Mouse (Mus musculus) right cerebral cortex, postnatal 14 days (tissue): ENCODE results near the gene Ifngr1.
A peak's percentile ranks its signal among the peaks of the same experiment; 100 is the strongest.

Source experiments
- DNase-seq: peaks from one replicate; pipeline ENCODE4 v3.0.0; 2022

Gene Ifngr1

DNA sequence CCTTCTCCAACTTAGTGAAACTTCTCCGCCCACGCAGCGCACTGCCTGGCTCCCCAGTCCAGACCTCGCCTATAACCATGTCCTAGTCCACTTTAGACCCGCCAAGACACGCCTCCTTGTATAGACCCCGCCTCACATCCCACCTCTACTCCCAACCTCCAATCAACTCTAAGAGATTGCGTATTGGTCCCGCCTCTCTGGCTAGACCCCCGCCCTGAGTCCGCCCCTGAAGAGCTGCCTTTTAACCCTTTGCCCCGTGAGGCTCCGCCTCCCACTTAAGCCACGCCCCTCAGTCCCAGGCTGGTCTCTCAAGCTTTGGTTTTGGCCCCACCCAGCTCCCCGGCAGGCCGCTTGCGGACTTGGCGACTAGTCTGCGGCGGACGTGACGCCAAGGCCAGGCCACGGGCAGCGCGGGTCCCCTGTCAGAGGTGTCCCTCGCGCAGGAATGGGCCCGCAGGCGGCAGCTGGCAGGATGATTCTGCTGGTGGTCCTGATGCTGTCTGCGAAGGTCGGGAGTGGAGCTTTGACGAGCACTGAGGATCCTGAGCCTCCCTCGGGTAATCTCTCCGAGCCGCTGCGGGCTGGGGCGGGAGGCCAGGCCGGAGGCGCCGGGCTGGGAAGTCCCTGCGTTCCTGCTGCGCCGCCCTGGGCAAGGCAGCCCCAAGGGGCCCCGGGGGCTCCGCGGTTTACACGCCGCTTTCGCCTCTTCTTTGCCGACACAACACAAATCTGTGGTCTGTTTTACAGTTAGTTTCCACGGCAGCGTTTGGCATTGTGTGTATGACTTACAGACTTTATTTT, at the start of gene Ifngr1:
Gene Ifngr1, plus strand, starts transcription at position 309 of the 801 bp plus-strand sequence.
- peak; percentile 90 for DNase-seq

DNA sequence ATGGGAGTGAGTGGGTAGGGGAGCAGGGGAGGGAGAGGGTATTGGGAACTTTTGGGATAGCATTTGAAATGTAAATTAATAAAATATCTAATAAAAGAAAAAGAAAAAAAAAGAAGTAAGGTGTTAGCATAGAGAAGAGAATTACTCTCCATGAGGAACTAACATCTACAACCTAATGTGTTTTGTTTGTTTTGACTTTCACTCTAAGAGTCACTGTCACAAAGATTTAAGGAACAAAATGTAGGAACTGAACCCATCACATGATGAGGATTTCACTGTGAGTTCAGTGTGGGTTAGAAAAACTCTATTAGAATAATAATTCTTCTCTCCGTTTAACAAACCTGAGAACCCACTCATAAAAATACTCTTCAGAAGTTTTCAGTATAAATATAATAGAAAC, 44.9 kb upstream of the Ifngr1 start:
- DNase-seq = no peak

DNA sequence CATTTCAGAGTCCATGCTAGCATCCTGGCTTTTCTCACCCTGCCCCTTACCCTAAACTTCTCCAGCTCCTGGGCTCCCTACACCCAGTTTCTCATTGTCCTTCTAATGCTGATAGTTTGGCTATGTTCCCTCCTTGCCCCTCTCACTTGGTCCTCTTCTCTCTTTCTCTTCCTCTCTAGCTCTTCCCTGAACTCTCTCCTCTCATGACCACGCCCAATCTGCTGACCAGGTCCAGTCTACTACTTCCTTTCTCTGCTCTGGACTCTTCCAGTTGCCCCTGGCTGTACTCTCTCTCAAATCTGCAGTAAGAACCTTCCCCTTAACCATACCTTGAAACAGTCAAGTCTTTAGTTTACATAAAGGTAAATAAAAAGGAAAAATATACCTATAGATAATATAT, 43.7 kb upstream of the Ifngr1 start:
- DNase-seq = no peak

DNA sequence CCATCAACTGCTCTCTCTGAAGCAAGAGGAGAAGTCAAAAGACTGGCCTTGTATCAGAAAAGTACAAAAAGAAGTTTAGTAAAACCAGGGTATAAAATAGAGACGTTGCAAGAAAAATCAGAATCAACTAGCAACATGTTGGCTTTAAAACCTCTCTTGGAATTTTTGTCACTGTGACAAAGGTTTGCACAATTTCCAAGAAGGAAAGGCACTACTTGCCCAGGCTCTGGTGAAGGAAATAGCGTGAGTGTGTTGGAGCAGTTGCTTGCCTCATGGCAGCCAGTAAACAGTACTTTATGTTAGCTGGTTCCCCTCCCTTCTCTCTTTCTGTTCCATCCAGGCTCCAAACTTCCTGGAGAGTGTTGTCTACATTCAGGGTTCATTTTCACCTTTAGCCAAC, 43.3 kb upstream of the Ifngr1 start:
- DNase-seq = no peak

DNA sequence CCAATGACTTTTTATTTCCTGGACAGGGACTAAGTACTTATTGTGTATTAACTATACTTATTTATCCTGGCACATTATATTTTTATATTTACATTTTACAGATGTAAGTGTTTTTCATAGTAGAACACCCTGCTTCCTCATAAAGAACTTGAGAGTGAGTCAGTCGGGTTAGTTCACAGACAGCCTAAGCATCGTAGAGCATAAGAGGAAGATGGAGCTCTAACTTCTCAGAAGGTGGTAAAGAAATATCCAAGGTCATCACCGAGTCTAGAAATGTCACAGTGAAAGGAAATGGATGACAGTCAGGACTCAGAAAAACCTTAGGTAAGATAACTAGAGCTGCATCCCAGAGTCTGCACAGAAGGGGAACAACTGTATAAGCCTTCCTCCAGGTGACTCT, 40.2 kb upstream of the Ifngr1 start:
- no peak for DNase-seq

DNA sequence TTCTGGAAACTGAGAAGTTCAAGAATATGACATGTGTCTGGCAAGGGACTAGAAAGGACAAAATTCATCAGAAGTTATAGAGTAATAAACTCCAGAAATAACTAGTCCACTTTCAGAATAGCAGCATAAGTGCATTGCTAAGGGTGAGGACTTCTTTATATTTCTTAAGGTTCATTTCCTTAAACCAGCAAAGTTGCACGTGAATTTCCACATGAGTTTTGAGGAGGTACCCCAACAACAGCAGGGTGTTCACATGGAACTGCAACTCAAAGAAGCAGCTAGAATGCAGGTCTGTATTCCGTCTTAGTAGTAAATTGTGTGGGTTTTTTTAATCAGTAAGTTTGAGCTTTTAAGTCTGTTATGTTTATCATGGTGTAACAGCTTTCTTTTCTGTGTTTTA, 37.9 kb upstream of the Ifngr1 start:
- no peak for DNase-seq

DNA sequence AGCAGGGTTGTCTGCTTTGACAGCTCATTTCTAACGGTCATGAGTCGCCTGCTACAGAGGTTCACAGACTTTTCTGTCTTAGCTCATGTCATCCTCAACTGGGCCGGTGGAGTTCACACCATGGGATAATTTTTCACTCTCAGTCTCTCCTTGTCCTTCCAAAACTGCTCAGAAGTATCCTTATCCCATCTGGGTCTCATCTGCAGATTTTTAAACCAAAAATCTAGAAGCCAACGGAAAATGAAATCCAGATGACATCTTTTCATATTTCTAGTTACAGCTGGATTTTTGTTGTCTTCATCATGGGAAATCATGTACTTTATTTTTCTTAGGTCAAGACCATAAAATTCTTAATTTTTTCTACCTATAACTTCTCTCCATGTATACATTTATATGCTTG, 34.1 kb upstream of the Ifngr1 start:
- no peak for DNase-seq

DNA sequence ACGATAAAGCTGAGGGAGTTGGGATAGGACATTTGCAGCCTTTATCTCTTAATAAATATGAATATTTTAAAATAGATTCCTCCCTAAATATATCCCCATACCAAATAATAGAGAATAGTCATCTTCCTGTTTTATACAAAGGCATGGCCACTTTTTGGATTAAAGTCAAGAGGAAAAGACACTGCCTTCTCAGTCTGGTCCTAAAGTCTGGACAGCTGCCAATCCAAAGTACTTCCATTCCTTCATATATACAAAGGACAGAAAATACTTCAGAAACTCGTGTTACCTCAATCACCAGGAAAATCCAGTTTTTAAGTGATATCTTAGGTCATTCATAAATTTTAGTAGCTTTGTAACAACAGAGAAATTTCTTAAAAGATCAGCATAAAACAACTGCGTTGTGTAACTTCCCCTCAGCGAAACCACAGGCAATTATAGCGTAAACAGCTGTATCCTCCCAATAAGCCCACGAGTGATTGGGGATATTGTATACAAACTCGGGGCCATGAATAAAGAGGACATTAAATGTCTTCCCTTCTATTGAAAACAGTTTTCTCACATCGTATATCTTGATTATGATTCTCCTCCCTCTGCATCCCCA, 32.1 kb upstream of the Ifngr1 start:
- DNase-seq = no peak

DNA sequence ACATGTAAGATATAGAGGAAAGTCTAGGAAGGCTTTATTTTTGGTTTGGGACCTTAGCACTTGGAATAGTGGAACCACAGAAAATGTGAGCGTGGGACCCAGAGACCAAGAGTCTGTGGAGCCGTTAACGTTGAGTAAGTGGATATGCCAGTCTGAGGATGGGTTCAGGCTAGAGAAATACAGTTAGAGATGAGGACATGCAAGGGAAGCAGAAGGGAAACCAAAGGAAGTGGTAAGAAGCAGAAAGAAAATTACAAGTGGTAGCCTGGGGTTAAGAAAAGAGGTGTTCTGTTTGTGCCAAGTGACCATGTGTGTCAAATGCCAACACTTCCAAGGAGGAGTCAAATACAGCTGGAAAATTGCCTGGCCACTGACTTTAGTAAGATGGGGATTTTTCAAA, 29.2 kb upstream of the Ifngr1 start:
- DNase-seq = no peak

DNA sequence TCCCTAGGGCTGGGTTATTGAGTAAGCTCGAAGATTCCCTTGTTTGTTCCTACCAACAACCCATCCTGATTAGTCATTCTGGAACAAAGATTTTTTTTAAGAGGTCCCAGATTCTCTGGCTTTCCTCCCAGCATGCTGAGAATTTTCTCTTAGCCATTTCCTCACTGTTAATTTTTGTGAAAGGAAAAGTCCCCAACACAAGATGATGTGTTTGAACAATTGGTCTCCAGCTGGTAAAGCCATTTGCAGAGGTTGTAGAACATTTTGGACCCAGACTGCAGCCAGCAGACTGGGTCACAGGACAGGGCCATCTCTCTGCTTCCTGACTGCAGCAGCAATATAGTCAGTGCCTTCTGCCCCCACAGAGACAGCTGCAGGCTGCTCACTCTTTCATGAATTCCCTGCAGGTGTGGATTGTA, 28.3 kb upstream of the Ifngr1 start:
- no peak for DNase-seq

DNA sequence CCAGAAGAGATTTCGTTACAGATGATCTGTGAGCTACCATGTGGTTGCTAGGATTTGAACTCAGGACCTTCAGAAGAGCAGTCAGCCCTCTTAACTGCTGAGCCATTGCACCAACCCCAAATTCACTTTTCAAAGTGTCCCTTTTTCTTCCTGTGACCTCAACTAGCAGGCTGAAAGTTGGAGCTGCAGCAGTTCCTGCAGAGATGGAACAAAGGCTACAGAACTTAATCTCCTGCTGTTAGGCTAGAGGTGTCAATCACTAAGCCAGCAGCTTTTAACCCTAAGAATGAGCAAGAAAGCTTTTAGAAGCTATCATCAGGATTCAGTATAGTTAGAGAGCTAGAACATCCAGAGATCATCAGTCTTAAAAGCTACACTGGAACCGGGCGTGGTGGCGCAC, 24.3 kb upstream of the Ifngr1 start:
- no peak for DNase-seq

DNA sequence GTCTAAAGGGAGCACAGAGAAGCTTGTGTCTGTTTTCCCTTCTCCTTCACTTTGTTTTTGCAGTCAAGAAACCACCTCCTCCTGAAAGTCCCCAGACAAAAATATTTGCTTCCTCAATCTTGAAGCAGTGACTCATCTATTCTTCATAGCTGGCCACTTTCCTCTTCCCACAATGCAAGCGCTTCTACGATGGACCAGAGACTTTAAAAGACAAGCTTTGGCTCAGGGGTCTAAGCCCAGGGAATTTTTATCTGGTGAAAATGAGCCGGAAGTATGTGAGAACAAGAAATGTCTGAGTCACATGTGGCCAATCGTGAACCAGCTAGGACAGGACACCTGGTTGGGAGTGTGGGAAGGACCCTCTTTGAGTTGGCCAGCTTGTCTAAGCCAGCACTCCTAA, 21.5 kb upstream of the Ifngr1 start:
- DNase-seq = no peak

DNA sequence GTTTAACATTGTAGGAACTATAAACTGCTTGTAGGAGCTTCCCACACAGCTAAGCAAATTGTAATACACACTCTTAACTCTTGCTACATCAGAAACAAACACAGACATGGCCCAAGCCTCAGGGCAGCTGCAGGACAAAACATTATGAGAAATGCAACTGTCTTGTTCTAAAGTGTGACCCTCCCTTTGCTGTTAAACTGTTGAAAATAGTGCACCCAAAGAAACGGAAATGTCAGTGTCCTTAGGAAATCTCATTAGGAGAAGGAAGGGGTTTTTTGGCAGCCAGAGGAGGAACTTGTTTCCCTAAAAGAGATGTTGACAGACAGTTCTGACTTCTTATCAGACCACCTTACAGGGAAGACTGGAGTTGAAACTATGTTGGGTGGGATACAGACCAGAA, 21.0 kb upstream of the Ifngr1 start:
- DNase-seq = no peak

DNA sequence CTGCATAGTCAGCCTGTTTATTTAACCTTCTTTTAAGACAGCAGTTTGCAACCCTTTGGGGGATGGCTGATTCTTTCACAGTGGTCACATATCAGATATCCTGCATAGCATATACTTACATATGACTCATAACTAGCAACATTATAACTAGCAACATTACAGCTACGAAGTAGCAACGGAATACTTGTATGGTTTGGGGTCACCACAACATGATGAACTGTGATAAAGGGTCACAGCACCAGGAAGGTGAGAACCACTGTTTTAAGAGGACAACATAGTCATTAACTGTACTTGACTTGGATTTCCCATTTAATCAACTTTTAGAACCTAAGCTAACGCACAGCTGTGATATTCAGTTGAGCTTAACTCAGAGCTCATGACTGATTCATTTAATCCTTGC, 14.2 kb upstream of the Ifngr1 start:
- no peak for DNase-seq

DNA sequence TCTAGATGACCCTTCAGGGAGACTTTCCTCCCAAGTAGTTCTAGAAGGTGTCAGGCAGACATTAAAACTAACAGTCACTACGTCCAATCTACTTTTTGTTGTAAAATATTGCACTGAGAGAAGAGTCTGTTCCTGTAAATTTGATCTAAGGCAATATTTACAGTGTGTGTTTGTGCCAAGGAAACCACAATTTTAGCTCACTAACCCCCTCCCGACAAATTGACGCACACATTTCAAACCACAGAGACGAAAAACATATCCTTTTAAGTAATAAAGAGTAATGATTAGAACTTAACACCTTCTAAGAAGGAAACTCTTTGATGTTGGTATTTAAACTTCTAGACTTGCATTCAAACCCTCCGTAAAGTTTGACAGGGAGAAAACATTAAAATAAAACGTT, 13.7 kb upstream of the Ifngr1 start:
- no peak for DNase-seq

DNA sequence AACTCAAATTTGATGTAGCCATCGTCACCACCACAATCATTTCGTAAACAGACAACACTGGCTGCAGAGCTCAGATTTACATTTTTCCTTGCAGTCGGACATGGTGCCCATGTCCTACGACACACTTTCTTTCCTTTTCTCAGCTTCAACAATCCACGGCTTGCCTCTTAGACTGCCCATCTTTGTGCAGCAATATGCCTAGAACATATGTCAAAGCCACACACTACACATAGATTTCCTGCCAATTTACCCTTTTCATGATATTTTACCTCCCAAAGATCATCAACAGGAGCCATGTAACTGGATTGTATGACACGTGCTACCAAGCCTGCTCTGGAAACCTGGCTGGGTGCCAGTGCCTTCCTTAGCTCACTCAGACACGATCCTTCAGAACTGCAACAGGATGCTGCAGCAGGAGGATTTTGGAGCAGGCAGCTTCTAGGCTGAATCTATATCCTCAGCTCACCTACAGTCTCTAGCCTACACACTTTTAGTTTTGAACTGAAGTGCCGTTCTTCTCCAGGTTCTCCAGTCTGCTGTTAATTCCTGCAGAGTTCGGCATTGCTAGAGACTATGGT, 13.3 kb upstream of the Ifngr1 start:
- DNase-seq = peak; percentile 63

DNA sequence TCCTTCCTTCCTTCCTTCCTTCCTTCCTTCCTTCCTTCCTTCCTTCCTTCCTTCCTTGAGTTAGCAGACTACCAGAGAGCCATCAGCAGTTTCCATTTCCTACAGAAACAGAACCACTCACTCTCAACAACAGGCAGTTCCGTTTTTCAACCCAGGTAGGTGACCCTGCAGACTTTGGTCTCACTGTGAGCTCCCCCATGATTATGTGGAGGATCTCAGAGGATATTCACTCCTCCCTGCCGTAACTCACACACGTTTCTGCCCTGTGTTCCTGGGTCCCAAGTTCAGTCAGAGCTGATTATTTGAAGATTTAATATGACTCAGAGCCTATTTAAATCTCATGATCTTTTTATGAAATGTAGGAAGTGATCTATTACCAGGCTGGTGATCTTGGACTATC, 11.1 kb upstream of the Ifngr1 start:
- DNase-seq = no peak

DNA sequence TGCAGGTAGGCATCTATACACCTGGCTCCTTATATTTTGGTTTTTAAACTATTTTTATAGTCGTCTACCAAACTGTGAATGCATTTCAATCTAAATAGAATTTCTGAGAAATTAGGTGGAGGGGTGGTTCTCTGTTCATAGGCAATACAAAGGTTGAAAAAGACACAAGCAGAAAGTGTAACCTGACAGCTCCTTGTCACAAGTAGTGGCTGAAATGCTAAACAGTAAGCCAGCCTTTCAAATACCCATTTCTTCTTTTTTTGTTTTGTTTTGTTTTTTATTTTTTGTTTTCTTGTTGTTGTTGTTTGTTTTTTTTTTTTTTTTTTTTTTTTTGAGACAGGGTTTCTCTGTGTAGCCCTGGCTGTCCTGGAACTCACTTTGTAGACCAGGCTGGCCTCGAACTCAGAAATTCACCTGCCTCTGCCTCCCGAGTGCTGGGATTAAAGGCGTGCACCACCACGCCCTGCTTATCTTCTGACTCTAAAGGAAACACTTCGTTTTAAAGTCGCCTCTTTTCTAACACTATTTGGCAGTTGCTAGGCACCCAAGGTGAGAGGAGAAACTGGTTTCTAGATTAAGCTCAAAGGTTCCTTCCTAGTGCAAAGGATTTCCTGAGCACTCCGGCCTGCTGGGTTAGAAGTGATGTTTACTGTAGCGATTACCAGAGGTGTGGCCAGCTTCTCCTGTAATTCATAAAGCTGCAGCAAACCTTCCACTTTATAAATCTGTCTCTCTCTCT, 9.7 kb upstream of the Ifngr1 start:
- no peak for DNase-seq

DNA sequence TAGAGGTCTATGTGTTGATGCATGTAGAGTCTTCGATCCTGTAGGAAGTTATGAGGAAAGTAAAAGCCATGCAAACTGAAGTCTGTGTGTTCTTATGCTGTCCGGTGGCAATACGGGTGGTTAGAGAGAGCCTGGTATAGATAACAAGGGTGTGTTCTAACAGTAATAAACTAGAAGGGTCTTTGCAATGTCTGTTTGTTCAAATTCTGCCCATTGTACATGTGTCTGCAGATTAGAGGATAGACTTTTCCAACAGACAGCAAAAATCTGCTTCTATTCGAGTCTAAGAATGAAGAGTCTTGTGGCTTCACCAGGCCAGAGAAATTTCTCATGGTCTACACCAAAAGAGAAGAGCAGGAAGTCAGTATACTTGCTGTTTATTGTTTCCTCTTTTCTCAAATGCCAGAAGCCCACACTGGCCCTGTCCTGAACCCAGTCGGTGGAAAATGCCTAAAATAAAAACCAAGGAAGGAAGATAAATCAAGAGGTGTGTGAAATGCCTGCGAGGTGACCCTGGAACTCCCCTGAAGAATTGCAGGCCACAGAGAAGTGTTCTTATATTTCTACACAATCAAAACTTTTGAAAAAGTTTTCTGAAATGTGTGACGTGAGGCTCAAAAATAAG, 8.8 kb upstream of the Ifngr1 start:
- DNase-seq = no peak

DNA sequence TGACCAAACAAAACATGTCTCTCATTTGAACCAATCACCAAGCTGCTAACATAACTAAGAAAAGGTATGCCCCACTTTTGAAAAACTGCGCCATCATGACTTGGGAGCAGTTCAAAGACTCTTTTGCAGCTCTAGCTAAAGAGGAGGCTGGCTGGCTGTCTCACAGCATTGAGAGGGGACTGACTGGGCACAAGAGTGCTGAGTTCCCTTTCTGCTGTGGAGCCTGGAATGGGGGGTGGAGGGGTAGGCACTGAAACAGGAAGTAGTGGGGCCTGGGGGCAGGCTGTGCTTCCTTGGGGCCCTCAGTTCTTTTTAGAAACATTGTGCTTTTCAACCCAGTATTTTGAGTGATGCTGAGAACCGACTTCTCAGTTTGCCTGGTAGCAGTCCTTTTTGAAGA, 7.7 kb upstream of the Ifngr1 start:
- peak; percentile 18 for DNase-seq

DNA sequence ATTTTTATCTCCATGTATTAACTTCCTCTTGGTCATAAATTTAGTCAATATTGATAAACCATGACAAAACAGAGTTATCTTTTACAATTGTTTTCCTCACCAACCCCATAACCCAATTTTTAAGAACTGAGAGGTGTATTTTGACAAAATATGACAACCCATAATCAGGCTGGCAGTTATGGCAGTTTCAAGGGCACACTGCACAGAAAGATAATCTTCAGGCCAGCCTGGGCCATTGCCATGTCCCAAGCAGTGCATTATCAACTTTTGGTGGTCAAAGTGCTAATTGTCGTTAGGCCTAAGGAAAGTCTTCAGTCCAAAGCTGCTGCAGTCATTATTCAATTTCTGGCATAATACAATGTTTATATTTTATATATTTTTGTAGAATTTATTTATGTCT, 6.9 kb upstream of the Ifngr1 start:
- DNase-seq = no peak

DNA sequence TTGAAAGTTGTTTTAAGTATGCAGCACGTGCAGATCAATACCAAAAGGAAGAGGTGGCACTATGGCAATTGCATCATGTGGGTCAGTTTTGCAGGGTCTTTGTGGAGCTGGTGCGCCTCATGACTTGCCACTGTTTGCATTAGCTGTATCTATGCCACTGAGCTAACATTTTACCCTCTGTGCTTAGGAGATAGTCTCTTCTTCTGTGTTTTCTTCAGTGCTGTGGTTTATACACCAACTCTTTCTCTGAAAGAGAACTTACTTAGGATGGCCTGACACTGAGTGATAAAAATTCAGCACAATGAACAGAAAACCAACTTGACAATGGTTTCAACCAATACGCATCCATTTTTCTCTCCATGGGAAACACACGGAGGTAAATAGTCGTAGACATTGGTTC, 5.9 kb upstream of the Ifngr1 start:
- no peak for DNase-seq

DNA sequence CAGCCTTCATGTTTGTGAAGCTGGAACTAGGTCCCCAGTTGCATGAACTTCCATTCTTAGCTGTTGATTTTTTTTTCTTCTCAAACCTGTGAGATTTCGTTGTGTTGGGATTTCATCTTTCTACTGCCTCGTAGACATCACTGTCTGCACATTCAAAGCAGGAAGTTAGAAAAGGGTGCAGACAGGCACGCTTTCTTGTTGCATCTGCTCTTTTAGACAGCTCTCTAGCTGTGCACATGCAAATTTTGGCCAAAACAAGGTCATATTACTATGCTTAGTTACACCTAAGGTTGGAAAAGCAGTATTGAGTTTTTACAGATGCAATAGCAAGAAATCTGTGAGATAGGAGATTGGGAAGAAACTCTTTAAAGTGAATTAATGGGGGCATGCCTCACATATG, 4.5 kb upstream of the Ifngr1 start:
- no peak for DNase-seq
